Mouse (Mus musculus) MEL (cell line): ENCODE measurements around the gene Ift52. TPM values are rescaled to one million over a fixed set of nuclear protein-coding genes. Genes with fewer than 3 reads are reported as not detected.

Source experiments
- DNase-seq: peaks from one replicate; pipeline ENCODE4 v3.0.0; 2011; ENCODE audit warnings: low read depth, low spot score
- H3K27ac ChIP-seq: 2 replicates; pipeline ENCODE4 v1.5.1; 2012; ENCODE audit warnings: low read depth, mild to moderate bottlenecking, control low read depth, low read length, moderate library complexity; ENCODE audit not compliant: control insufficient read depth
- H3K27me3 ChIP-seq, 2 experiments: fragments of 150-350 bp in 1 of 2; sonication (generic) in 1 of 2; 2 replicates each; pipeline ENCODE4 v1.6.1; 2012; ENCODE audit warnings: low read length in 2 of 2, mild to moderate bottlenecking in 2 of 2, improper control_type of control experiment in 1 of 2, moderate library complexity in 1 of 2; ENCODE audit not compliant: insufficient read depth in 2 of 2, control insufficient read depth in 1 of 2
- H3K36me3 ChIP-seq, 2 experiments: 2 replicates each; pipeline ENCODE4 v1.6.1; 2012 to 2014; ENCODE audit warnings: low read length in 2 of 2, improper control_type of control experiment in 1 of 2, inconsistent platforms in 1 of 2, mild to moderate bottlenecking in 1 of 2; ENCODE audit not compliant: insufficient read depth in 2 of 2, control insufficient read depth in 1 of 2
- H3K4me1 ChIP-seq, 2 experiments: fragments of 150-350 bp in 1 of 2; sonication (generic) in 1 of 2; 2 replicates each; pipeline ENCODE4 v1.6.1; 2012; ENCODE audit warnings: low read length in 2 of 2, improper control_type of control experiment in 1 of 2, mild to moderate bottlenecking in 1 of 2; ENCODE audit not compliant: insufficient read depth in 2 of 2, control insufficient read depth in 1 of 2
- H3K4me3 ChIP-seq, 2 experiments: fragments of 150-350 bp in 1 of 2; sonication (generic) in 1 of 2; 2 replicates each; pipeline ENCODE4 v1.5.1; 2012; ENCODE audit warnings: low read depth in 2 of 2, low read length in 2 of 2, mild to moderate bottlenecking in 2 of 2, moderate library complexity in 2 of 2, control low read depth in 1 of 2, improper control_type of control experiment in 1 of 2; ENCODE audit not compliant: control insufficient read depth in 1 of 2, insufficient read depth in 1 of 2
- H3K79me2 ChIP-seq: 2 replicates; pipeline ENCODE4 v1.6.1; 2012; ENCODE audit warnings: mild to moderate bottlenecking, low read length, moderate library complexity; ENCODE audit not compliant: control insufficient read depth, poor library complexity, insufficient read depth
- H3K9ac ChIP-seq: 2 replicates; pipeline ENCODE4 v1.6.1; 2012; ENCODE audit warnings: low read depth, mild to moderate bottlenecking, control low read depth, low read length, moderate library complexity; ENCODE audit not compliant: control insufficient read depth, poor library complexity, severe bottlenecking
- H3K9me3 ChIP-seq: fragments of 150-350 bp; sonication (generic); replicated peaks from 2 replicates; pipeline ENCODE4 v1.6.1; 2012; ENCODE audit warnings: mild to moderate bottlenecking, low read length, improper control_type of control experiment, moderate library complexity; ENCODE audit not compliant: insufficient read depth
- CTCF ChIP-seq, 3 experiments: IDR thresholded peaks in 2 of 3; conservative IDR thresholded peaks in 1 of 3; 2 replicates each; pipeline ENCODE4 v1.5.1; 2011 to 2012; ENCODE audit warnings: low read length in 3 of 3, low read depth in 2 of 3, mild to moderate bottlenecking in 2 of 3, improper control_type of control experiment in 1 of 3, inconsistent platforms in 1 of 3, mixed read lengths in 1 of 3, moderate library complexity in 1 of 3; ENCODE audit not compliant: control insufficient read depth in 1 of 3, insufficient read depth in 1 of 3, poor library complexity in 1 of 3, severe bottlenecking in 1 of 3
- ELF1 ChIP-seq: IDR thresholded peaks from 2 replicates; pipeline ENCODE4 v1.6.1; 2014; ENCODE audit warnings: low read depth, mild to moderate bottlenecking, inconsistent platforms, low read length, improper control_type of control experiment, moderate library complexity
- EP300 ChIP-seq, 2 experiments: IDR thresholded peaks; 2 replicates each; pipeline ENCODE4 v1.6.1; 2011; ENCODE audit warnings: improper control_type of control experiment in 2 of 2, low read length in 2 of 2, low read depth in 1 of 2, mild to moderate bottlenecking in 1 of 2
- ETS1 ChIP-seq: IDR thresholded peaks from 2 replicates; pipeline ENCODE4 v1.6.1; 2012; ENCODE audit warnings: low read depth, mild to moderate bottlenecking, inconsistent platforms, low read length, improper control_type of control experiment, moderate library complexity
- HCFC1 ChIP-seq: IDR thresholded peaks from 2 replicates; pipeline ENCODE4 v1.6.1; 2012; ENCODE audit warnings: low read depth, mild to moderate bottlenecking, inconsistent platforms, low read length, improper control_type of control experiment, moderate library complexity
- JUND ChIP-seq: IDR thresholded peaks from 2 replicates; pipeline ENCODE4 v1.6.1; 2011; ENCODE audit warnings: low read depth, mild to moderate bottlenecking, improper control_type of control experiment, low read length
- KAT2A ChIP-seq: conservative IDR thresholded peaks from 2 replicates; pipeline ENCODE4 v1.6.1; 2012; ENCODE audit warnings: low read depth, low read length, improper control_type of control experiment, inconsistent platforms
- MAFK ChIP-seq: IDR thresholded peaks from 2 replicates; pipeline ENCODE4 v1.6.1; 2011; ENCODE audit warnings: low read depth, mild to moderate bottlenecking, low read length, improper control_type of control experiment, borderline replicate concordance
- MAX ChIP-seq: IDR thresholded peaks from 2 replicates; pipeline ENCODE4 v1.6.1; 2011; ENCODE audit warnings: low read length, improper control_type of control experiment
- MAZ ChIP-seq: IDR thresholded peaks from 2 replicates; pipeline ENCODE4 v1.6.1; 2012; ENCODE audit warnings: low read depth, mild to moderate bottlenecking, inconsistent platforms, low read length, improper control_type of control experiment
- NELFE ChIP-seq: IDR thresholded peaks from 2 replicates; pipeline ENCODE4 v1.6.1; 2011; ENCODE audit warnings: low read depth, low read length, improper control_type of control experiment
- NRF1 ChIP-seq: IDR thresholded peaks from 2 replicates; pipeline ENCODE4 v1.6.1; 2014; ENCODE audit warnings: low read depth, mild to moderate bottlenecking, inconsistent platforms, low read length, improper control_type of control experiment, moderate library complexity; ENCODE audit not compliant: poor library complexity, insufficient read depth, severe bottlenecking
- POLR2AphosphoS5 ChIP-seq: IDR thresholded peaks from 2 replicates; pipeline ENCODE4 v1.6.1; 2012; ENCODE audit warnings: low read depth, borderline replicate concordance, mild to moderate bottlenecking, inconsistent platforms, low read length, moderate library complexity, mixed read lengths
- SIN3A ChIP-seq: IDR thresholded peaks from 2 replicates; pipeline ENCODE4 v1.6.1; 2012; ENCODE audit warnings: low read length, improper control_type of control experiment, inconsistent platforms
- TAL1 ChIP-seq: IDR thresholded peaks from 2 replicates; pipeline ENCODE4 v1.6.1; 2012; ENCODE audit warnings: mild to moderate bottlenecking, inconsistent platforms, low read length, moderate library complexity, mixed read lengths
- TBP ChIP-seq: IDR thresholded peaks from 2 replicates; pipeline ENCODE4 v1.8.0; 2011; ENCODE audit warnings: low read depth, low read length, improper control_type of control experiment
- ZC3H11A ChIP-seq: IDR thresholded peaks from 2 replicates; pipeline ENCODE4 v1.6.1; 2012; ENCODE audit warnings: low read depth, mild to moderate bottlenecking, inconsistent platforms, low read length, improper control_type of control experiment
- ZNF384 ChIP-seq: IDR thresholded peaks from 2 replicates; pipeline ENCODE4 v1.6.1; 2012; ENCODE audit warnings: low read depth, mild to moderate bottlenecking, inconsistent platforms, low read length, improper control_type of control experiment
- polyA plus RNA-seq, 2 experiments: library from polyadenylated mRNA; stranded (reverse) in 1 of 2; unstranded in 1 of 2; fragments of >175 nt in 1 of 2; fragments of >200 nt in 1 of 2; gene quantifications; 2 replicates each; pipeline versions ENCODE4 v1.2.1 to v1.2.4; 2012; ENCODE audit warnings: low replicate concordance in 2 of 2, low read depth in 1 of 2; ENCODE audit not compliant: insufficient read length in 2 of 2, insufficient read depth in 1 of 2, missing spikeins in 1 of 2
- total RNA-seq: library from RNA; depleted of rRNA; stranded (reverse); fragments of 300-350 nt; gene quantifications from 2 replicates; pipeline ENCODE4 v1.2.3, GENCODE M21; 2012

Ift52 gene
- total and polyA plus RNA-seq, 3 experiments: 10.9 to 32.7 TPM; not detected in 1

DNA sequence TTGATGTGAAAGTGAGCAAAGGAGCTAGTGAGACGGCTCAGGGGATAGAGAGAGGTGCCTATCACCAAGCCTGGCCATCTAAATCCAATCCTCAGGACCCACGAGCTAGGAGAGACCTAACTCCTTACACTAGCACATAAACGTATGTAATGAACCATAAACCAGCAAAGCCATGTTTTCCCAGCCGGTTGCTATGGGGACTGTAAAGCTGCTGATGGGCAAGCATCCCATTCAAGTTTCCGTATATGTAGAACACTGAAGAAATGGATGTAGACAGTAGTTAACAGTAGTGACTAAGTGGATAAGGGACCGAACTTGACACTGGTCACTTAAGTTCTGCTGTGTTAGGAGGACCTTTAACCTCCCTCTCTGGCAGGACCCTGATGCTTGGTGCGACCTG is 56.9 kb downstream of the Ift52 start:
- Histone ChIP-seq H3K4me3 (no peak overlapping the region), H3K9me3 (no peaks in the 10 kb centered on the region), H3K27ac (no peak overlapping the region), H3K4me1 (no peaks in the 10 kb centered on the region), H3K27me3 (no peaks in the 10 kb centered on the region), H3K36me3 (peaks cover 0 to 4% of the 10 kb centered on the region in 2 experiments; a peak in 2 of 4 replicates), H3K9ac (no peak overlapping the region), H3K79me2 (no peaks in the 10 kb centered on the region)
- no peak for DNase-seq
- TF ChIP-seq TAL1: no peak
- TF ChIP-seq ELF1: no peak
- no peak for TF ChIP-seq ZC3H11A
- no peak for TF ChIP-seq SIN3A
- TF ChIP-seq MAX: no peak
- TF ChIP-seq NRF1: no peak
- TF ChIP-seq EP300 (IDR thresholded peaks at IDR 0.05; ENCODE audit: low read depth in 1 of 2, low read length in 2 of 2): no peak
- TF ChIP-seq ZNF384: no peak
- TF ChIP-seq HCFC1: no peak
- TF ChIP-seq MAZ: no peak
- no peak for TF ChIP-seq CTCF (IDR thresholded peaks at IDR 0.05 in 2 of 3, conservative IDR thresholded peaks at IDR 0.05 in 1 of 3; ENCODE audit: control insufficient read depth in 1 of 3, insufficient read depth in 1 of 3, low read depth in 2 of 3, low read length in 3 of 3, poor library complexity in 1 of 3, severe bottlenecking in 1 of 3)
- TF ChIP-seq JUND: no peak
- no peak for TF ChIP-seq MAFK
- TF ChIP-seq ETS1: no peak

DNA sequence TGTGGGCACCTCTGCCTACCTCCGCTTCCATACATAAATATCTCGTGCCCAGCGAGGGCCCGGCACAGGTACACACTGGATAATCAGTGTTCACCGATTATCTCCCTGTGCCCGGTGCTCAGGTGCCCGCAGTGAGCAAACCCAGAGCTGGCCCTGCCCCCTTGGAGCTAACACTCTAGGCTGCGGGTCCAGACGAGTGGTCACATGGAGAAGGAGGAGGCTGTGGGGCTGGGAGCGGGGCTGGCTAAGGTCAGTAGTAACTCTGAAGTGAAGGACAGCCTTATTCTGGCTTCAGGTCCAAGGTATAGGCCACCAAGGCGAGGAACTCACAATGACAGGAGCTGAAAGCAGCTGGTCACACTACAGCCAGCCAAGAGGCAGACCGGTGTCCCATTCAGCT is 57.7 kb downstream of the Ift52 start:
- Histone ChIP-seq H3K4me1 (no peaks in the 10 kb centered on the region), H3K79me2 (no peaks in the 10 kb centered on the region), H3K9ac (no peak overlapping the region)
- TF ChIP-seq POLR2AphosphoS5 (no peak), NELFE (no peak), CTCF (IDR thresholded peaks at IDR 0.05 in 2 of 3, conservative IDR thresholded peaks at IDR 0.05 in 1 of 3; ENCODE audit: control insufficient read depth in 1 of 3, insufficient read depth in 1 of 3, low read depth in 2 of 3, low read length in 3 of 3, poor library complexity in 1 of 3, severe bottlenecking in 1 of 3) (no peak), TBP (no peak), KAT2A (no peak), SIN3A (no peak)
- TF ChIP-seq, all 39 proteins: peak for 0
- no peak for DNase-seq
- Histone ChIP-seq H3K27me3 (no peaks in the 10 kb centered on the region), H3K4me3 (no peak overlapping the region), H3K27ac (no peak overlapping the region), H3K9me3 (no peaks in the 10 kb centered on the region), H3K36me3 (peaks cover 0 to 4% of the 10 kb centered on the region in 2 experiments; a peak in 2 of 4 replicates)
